Mouse (Mus musculus) C2C12 (cell line): ENCODE measurements around the gene Mlh1.

ENCODE experiments used
- CTCF ChIP-seq: IDR thresholded peaks from one replicate; pipeline ENCODE4 v1.5.1; 2011; ENCODE audit not compliant: control insufficient read depth, insufficient read depth, insufficient read length
- MAX ChIP-seq: IDR thresholded peaks from one replicate; pipeline ENCODE4 v1.6.1; 2011; ENCODE audit warnings: mild to moderate bottlenecking, control low read depth
- USF1 ChIP-seq: IDR thresholded peaks from one replicate; pipeline ENCODE4 v1.6.1; 2011; ENCODE audit warnings: low read depth, mild to moderate bottlenecking, control low read depth, moderate library complexity

DNA sequence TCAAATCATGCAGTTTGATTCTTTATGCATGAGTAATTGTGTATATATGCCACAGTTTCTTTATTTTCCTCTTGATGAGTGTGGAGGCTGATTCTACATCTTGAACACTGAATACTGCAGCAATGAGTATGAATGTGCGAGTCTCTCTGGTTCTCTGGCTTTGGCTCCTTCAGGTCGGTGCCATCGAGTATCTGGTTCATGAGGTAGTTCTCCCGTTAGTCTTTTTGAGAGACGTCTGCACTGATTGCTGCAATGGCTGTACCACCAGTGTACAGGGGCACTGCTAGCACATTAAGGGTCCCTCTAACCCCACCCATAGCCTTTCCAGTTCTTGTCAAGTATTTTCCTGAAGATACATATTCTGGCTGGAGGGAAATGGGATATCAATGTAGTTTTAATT is 42.2 kb upstream of the Mlh1 start:
- TF ChIP-seq USF1, result no peak
- no peak for TF ChIP-seq CTCF
- TF ChIP-seq MAX, result no peak
